Mouse (Mus musculus) embryo, embryonic 10.5 days (tissue): ENCODE data around the gene Foxj1.
A peak's percentile ranks its signal among the peaks of the same experiment; 100 is the strongest.

Source experiments
- DNase-seq: peaks from one replicate; pipeline ENCODE4 v3.0.0-alpha.2; 2015; ENCODE audit warnings: low spot score

Gene Foxj1

GRCm38 (mm10) chr11:116342069-116342791, 7.0 kb upstream of the Foxj1 start:
- DNase-seq = no peak

GRCm38 (mm10) chr11:116337531-116337930, 2.3 kb upstream of the Foxj1 start:
- no peak for DNase-seq

- no peak for DNase-seq
Observed at GRCm38 (mm10) chr11:116337000-116337399, 1.8 kb upstream of the Foxj1 start.

- DNase-seq = no peak
Observed at GRCm38 (mm10) chr11:116336393-116336792, 1.2 kb upstream of the Foxj1 start.

- no peak for DNase-seq
Observed at GRCm38 (mm10) chr11:116334417-116334782, 799 bp downstream of the Foxj1 start.

GRCm38 (mm10) chr11:116333526-116334416, 1.4 kb downstream of the Foxj1 start:
- DNase-seq = no peak

GRCm38 (mm10) chr11:116332983-116333270, 2.3 kb downstream of the Foxj1 start:
- DNase-seq = no peak

- peak; percentile 64 for DNase-seq
Observed at GRCm38 (mm10) chr11:116332232-116332982, 2.8 kb downstream of the Foxj1 start.

- no peak for DNase-seq
Observed at GRCm38 (mm10) chr11:116330211-116330518, 5.0 kb downstream of the Foxj1 start.

- no peak for DNase-seq
Observed at GRCm38 (mm10) chr11:116329314-116330210, 5.6 kb downstream of the Foxj1 start.

GRCm38 (mm10) chr11:116326963-116327603, 8.1 kb downstream of the Foxj1 start:
- DNase-seq = no peak

- DNase-seq = peak; percentile 87
Observed at GRCm38 (mm10) chr11:116318719-116319659, 16.2 kb downstream of the Foxj1 start.

GRCm38 (mm10) chr11:116312359-116312758, 22.8 kb downstream of the Foxj1 start:
- peak; percentile 40 for DNase-seq

- DNase-seq = no peak
Observed at GRCm38 (mm10) chr11:116311169-116311568, 24.0 kb downstream of the Foxj1 start.

- DNase-seq = no peak
Observed at GRCm38 (mm10) chr11:116309601-116310000, 25.6 kb downstream of the Foxj1 start.

GRCm38 (mm10) chr11:116307762-116308531, 27.3 kb downstream of the Foxj1 start:
- DNase-seq = no peak

GRCm38 (mm10) chr11:116307019-116307725, 28.0 kb downstream of the Foxj1 start, which contains the start of gene Exoc7:
Gene Exoc7 (minus strand): TSS chr11:116307233.
- DNase-seq = no peak

GRCm38 (mm10) chr11:116306126-116306982, 28.8 kb downstream of the Foxj1 start:
- DNase-seq = peak; percentile 96
